Mouse (Mus musculus) heart, postnatal 25 days (tissue): ENCODE data around the gene Ift20. TPM values are rescaled to one million over a fixed set of nuclear protein-coding genes. Genes with fewer than 3 reads are reported as not detected.

Experiments used
- DNase-seq: peaks from one replicate; pipeline ENCODE4 v3.0.0; 2022; ENCODE audit warnings: low spot score
- intact Hi-C: fragments of 180-260 bp; cut with DNase I; formaldehyde crosslinking; loops from one replicate; pipeline ENCODE4 v1.15.1; 2025
- total RNA-seq, 2 experiments: library from RNA; stranded (reverse); gene quantifications; 2 replicates each; pipeline ENCODE4 v1.2.3; 2021

Ift20 gene
- total RNA-seq, result 10 to 100 TPM; 39.0 to 45.5 TPM

DNA sequence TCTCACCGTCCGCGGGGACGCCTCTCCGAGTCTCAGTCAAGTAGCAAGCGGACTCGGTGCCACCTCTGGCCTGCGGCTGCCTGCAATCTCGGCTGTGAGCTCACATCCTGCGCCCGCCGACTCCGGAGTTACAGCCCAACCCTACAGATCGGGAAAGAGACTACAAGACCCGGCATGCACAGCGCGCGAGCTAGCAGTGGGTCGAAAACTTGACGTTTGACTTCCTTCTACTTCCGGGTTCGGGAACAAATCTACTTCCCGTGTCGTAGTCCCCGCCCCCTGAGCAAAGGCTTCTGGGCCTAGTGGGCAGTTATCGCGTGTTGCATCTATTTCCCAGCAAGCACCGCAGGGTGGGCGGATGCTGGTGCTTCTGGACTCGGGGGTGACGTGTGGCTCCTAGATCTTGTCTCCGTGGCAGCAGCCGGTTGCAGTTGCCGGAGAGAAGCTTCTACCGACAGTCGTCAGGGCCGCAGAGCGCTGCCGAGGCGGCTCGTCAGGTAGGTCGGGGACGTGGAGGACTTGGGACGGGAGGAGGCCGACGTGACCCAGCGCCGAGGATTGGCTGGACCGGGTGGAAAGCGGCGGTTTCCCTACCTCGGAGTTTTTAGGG, at the start of gene Ift20, which contains the start of gene Tnfaip1:
Ift20 (plus strand) TSS at position 282 of the 610 bp plus-strand sequence.
Tnfaip1 (minus strand) TSS at position 253 of the 610 bp plus-strand sequence.
- intact Hi-C loops, result no loop called here
- peak; percentile 97 for DNase-seq

DNA sequence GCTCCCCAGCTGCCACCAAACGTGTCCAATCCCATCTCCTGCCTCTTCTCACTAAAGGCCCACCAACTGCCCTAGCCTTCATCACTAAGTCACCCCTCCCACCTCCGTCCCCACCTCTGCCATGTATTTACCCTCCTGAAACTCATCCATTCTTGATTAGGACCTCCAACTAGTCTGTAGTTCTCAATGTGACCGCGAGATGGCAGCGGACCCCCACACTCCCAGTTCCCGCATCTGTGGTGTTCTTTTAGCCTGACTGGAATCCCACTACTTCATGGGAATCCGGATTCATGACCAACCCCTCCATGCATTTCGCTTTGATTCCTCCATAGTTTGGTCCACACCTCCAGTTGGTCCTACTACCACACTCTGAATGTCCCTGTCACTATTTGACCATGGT, 48.0 kb upstream of the Ift20 start:
- DNase-seq, result no peak
- intact Hi-C loops, result no loop called here

DNA sequence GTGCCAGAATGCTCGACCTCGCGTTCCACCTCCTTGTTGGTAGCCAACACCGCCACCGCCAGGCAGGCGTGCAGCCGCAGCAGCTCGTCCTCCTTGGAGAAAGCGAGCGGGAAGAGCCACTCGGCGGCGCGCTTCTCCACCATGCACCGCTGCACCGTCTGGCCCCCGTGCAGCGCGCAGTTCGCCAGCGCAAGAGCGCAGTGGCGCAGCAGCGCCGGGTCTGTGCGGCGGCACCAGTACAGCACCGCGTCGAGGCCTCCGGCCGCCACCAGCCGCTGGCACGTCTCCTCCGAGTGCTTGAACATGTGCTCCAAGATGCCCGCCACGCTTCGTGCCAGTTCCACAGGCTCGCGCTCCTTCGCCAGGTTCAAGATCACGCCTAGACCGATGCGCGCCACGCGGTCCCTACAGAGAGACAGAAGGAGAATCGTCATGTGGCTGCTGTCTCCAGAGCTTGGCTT, 45.4 kb upstream of the Ift20 start:
- DNase-seq, result no peak
- intact Hi-C loops, result no loop called here

DNA sequence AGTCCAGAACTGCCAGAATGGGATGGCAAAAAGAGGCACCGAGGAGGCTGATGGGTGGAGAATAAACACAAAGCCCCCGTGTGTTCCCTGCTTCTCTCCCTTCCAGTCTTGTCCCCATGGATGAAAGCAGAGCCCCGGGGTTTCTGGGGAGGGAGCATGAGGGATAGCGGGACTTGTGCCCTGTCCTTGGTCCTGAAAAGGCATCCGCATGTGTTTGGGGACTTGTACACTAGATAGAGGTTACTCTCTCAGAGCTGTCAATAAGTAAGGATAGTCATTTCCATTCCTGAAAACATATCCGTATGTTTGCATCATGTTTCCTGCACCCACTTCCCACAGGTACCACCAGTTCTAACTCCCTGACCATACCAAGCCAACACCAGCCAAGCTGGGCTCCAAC, 40.3 kb upstream of the Ift20 start:
- intact Hi-C loops, result no loop called here
- DNase-seq, result no peak

DNA sequence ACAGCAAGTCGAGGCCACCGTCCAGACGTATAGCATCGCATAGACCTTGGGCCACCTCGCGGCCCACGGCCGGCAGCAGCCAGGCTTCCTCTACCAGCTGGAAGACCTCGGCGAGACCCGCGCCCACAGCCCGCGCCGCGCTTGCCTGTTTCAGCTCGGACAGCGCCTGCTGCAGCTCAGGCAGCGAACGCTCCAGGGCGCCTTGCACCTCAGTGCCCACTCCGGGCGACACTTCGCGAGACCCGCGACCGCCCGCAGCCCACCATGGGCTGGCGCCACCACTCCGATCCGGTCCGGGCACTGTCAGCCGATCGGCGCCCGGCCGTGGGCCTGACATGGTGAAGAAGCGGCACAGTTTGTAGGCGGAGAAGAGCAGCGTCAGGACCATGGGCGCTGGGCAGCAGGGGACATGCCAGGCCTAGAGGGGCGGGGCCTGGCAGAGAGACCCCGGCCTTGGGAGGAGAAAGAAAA, 39.1 kb upstream of the Ift20 start:
- no peak for DNase-seq
- intact Hi-C loops, result no loop called here

DNA sequence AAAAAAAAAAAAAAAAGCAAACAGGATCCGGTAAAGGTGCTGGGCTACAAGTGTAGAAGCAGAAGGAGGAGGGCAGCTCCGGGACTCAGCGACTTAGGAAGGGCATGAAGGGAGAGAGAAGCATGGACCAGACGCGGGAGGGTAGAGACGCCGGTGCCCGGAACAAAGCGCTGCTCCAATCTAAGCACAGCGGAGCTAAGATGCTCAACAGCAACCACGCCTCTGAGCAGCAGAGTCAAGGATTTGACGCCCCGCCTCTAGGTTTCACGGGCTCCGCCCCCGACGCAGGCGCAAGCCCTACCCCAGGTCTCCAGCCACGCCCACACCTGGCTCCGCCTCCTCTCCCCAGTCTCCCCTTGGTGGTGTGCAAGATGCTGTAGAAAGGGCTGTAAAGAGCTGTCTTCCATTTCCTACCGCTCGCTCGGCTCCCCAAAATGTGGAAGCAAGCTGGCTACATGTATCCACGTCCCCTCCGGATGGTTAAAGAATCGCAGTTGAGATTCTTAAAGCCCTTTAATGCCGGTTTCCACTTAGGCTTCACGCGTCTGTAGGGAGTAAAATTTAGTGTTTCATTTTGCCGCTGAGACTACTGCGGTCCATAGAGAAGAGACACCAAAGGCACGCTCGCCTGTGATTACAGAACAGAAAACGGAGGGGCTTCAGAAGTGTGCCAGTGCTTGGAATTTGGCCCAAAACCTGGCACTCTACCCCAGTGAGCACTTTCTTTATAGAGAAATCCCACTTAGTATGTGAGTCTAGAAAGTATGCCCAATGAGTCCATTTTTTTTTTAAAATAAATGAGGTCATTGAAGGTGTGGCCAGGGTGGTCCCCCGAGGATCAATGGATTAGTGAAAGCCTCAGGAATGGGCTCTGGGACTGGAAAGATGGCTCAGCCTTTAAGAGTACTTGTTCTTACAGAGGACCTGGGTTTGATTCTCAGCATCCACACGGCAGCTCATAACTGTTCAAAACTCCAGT, 38.3 kb upstream of the Ift20 start, which contains the start of gene Sarm1:
Sarm1 (minus strand) TSS at position 211 of the 979 bp plus-strand sequence.
- intact Hi-C loops, result no loop called here
- peak; percentile 76 for DNase-seq

DNA sequence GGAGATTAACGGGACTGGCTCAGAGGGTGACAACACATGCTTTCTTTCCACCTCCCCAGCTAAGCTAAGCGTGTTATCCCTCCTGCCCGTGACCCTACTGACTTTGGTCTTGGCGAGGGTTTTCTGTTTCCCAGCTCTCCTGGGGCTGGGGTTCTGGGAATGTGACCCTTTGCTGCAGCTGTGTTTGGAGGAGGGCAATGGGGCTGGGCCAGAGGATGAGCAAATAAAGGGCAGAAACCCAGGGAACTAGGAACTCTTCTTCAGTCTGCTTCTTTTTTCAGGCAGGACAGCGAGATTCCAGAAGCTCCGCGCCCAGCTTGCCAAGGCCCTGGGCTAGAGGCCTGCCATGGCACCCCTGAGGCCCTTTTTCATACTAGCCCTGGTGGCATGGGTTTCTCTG, 37.2 kb upstream of the Ift20 start, which contains the start of gene Vtn:
Vtn (plus strand) TSS at position 88 of the 400 bp plus-strand sequence.
- DNase-seq, result no peak
- intact Hi-C loops, result no loop called here

DNA sequence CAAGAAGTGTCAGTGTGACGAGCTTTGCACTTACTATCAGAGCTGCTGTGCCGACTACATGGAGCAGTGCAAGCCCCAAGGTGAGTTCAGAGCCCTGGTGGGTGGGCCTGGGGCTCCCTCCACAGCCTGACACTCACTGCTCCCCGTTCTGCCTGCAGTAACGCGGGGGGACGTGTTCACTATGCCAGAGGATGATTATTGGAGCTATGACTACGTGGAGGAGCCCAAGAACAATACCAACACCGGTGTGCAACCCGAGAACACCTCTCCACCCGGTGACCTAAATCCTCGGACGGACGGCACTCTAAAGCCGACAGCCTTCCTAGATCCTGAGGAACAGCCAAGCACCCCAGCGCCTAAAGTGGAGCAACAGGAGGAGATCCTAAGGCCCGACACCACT, 36.6 kb upstream of the Ift20 start:
- no peak for DNase-seq
- intact Hi-C loops, result no loop called here

DNA sequence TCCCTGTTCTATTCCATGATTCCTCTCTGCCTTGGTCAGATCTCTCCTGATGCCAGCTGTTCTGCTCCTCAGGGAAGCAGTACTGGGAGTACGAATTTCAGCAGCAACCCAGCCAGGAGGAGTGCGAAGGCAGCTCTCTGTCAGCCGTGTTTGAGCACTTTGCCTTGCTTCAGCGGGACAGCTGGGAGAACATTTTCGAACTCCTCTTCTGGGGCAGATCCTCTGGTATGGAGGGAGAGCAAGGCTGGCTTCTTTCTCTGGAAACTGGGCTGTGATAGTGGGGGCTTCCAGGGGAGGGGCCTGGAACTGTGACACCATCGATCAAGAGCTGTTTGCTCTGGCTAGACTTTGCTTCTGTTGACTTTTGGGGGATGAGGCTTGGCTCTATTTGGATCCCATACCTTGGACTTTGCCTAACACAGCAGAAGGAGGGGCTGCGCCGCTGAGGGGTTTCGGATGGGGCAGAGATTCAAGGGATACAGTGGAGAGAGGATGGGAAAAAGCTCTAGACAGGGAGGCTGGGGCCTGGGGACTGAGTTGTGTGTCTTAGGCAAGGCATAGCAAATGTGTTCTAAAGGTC, 35.4 kb upstream of the Ift20 start:
- DNase-seq, result no peak
- intact Hi-C loops, result no loop called here

DNA sequence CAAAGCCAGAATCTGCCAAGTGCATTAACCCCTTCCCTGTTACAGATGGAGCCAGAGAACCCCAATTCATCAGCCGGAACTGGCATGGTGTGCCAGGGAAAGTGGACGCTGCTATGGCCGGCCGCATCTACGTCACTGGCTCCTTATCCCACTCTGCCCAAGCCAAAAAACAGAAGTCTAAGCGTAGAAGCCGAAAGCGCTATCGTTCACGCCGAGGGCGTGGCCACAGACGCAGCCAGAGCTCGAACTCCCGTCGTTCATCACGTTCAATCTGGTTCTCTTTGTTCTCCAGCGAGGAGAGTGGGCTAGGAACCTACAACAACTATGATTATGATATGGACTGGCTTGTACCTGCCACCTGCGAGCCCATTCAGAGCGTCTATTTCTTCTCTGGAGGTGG, 34.6 kb upstream of the Ift20 start:
- intact Hi-C loops, result no loop called here
- no peak for DNase-seq

DNA sequence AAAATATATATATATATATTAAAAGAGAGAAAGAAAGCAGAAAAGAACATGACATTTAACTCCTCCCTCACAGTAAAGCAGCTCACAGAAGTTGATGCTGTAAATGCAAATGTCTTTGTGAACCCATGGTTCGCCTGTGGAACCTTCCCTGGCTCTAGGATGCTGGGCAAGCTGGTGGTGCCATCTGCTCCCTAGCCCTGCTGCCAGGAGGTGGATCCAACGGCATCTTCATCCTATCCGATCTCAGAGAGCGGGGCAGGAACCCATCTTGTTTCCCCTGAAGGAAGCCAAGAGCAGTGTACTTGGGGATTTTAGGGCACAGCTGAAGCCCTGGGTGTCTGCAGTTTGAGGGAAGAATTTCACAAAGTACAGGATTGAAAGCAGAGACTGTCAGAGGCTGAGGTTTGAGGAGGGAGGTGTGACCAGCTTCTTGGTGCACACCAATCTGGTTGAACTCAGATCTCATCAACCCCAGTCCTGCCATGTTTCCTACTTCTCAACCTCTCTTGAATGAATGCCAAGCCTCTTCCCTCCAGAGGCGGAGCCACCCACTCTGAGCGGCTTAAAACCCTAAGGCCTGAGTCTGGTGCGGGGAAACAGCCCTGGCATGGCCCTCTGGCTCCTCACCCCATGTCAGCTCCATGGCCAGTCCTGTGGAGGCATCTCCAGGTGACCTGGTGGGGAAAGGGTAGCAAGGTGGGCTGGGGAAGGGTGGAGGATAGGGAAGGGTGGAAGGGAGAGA, 33.1 kb upstream of the Ift20 start, which contains the start of gene Sebox:
Sebox (plus strand) TSS at position 539 of the 742 bp plus-strand sequence.
- DNase-seq, result no peak
- intact Hi-C loops, result no loop called here

DNA sequence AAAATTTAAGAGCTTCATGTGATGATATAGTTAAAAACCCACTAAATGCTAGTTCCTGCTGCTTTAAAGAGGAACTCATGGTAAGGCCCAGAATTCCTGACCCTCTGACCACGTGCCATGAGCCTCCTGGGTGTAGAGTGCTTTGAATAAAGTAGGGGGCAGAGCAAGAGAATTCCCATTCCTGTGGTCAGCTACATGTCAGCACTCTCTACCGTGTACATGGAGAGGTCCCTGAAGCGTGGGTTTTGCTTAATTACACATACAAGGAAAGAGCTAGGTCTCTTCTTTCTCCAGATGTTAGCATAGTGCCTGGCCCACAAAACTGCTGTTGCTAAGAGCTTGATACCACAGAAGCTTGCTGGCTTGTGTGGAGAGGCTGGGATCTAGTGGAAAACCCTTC, 30.7 kb upstream of the Ift20 start:
- DNase-seq, result no peak
- intact Hi-C loops, result no loop called here

DNA sequence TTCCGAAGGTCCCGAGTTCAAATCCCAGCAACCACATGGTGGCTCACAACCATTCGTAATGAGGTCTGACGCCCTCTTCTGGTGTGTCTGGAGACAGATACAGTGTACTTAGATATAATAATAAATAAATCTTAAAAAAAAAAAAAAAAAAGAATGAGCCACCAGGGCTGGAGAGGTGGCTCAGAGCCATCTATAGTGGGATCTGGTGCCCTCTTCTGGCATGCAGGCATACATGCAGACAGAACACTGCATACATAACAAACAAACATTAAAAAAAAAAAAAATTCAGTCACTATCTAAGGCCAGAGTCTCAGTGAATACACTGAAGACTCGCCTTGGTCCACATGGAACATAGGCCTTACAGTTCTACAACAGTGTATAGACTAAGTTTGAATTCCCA, 27.0 kb upstream of the Ift20 start:
- no peak for DNase-seq
- intact Hi-C loops, result no loop called here

DNA sequence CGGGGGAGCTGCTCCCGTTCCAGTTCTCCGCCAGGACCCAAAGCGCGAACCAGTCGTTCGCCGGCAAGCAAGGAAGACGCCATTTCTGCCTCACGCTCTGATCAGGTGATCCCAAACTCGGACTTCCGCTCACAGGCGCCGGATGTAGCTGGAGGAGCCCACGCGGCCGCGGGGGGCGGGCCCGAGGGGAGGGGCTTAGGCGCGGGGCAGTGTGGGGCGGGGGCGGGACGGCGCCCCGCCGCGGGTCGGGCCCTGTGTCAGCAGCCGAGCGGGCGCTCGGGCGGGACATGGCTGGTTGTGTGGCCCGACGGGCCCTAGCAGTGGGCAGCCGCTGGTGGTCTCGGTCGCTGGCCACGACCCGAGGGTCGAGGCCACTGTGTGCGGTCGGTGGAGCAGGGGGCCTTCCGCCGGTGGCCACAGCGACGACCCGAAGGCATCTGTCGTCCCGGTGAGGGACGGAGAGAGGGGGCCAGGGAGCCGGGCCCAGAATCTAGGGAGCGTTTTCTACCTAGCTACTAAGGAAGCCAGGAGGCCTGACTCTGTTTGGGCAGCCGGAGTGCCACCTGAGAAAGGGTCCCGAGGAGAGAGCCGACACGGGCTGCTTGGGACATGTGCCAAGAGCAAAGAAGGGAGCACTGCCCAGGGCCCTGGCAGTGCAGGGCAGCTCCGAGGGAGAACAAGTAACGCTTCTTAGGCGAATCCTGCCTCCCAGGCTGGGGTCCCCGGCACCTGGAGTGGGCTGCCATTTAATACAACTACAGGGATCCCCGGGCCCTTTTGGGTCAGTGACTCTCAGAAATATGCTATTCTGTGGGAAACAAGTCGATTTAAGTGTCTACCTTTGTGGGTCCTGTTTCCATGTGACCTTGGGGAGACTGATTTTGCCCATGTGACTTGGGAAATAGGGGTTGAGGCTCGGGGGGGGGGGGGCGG, 23.9 kb upstream of the Ift20 start, which contains the start of the genes Tmem199 and Poldip2:
Tmem199 (minus strand) TSS at position 148 of the 933 bp plus-strand sequence.
Poldip2 (plus strand) TSS at position 169 of the 933 bp plus-strand sequence.
- peak; percentile 79 for DNase-seq
- intact Hi-C loops, result no loop called here

DNA sequence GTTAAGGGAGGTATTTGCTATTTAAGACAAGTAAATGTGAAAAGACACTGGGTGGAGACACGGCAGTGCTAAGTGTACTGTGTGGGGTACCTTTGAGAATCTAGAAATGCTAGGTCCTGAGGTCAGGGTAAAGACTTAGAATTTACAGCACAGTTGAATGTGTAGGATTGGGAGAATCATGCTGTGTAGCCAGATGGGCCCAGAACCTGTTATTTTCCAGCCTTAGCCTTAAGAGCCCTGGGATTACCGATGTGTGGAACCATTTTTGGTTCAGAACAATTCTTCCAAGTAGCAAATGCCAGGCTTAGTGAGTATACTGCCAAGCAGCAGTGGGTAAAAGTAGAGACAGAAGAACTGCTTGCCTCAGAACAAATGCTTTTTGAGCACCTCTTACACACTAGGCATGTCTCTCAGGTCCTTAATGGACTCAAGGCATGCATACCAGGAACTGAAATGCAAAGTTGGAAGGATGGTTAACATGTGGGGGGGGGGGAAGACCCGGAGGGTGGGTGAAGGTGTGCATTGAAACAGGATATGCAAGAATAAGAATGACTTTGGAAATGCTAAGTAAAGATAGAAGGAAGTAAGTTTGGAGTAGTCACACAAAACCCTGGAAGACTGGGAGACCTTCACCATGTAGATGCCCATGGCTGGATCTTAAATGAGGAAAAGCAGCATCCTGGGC, 22.9 kb upstream of the Ift20 start:
- intact Hi-C loops, result no loop called here
- no peak for DNase-seq

DNA sequence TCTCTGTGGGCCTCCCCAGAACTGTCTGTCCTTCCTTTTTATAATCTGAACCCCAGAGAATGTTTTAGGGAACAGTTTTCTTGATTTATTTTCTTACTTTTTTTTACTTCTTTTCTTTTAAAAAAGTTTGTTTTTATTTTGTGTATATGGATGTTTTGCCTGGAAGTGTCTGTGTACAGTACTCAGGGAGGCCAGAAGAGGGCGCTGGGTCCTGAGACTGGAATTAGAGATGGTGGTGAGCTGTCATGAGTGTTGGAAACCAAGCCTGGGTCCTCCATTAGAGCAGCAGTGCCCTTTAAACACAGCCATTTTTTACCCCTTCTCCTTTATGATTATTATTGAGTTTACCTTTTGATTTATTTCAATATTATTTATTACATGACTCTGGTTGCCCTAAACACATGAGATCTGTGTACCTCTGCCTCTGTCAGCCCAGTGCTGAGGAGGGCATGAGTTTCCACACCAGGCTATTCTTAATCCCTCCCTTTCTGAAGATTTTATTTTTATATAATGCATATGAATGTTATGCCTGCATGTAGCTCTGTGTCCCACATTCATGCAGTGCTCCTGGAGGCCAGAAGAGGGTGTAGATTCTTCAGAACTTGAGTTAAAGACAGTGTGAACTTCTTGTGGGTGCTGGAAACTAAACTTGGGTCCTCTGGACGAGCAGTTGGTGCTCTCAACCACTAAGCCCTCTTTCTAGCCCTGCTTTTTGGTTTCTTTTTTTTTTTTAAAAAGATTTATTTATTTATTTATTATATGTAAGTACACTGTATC, 20.4 kb upstream of the Ift20 start:
- DNase-seq, result no peak
- intact Hi-C loops, result loop anchor here (2.0 kb wide), 1 partner anchor 15 kb away; no protein-coding TSS in a partner anchor

DNA sequence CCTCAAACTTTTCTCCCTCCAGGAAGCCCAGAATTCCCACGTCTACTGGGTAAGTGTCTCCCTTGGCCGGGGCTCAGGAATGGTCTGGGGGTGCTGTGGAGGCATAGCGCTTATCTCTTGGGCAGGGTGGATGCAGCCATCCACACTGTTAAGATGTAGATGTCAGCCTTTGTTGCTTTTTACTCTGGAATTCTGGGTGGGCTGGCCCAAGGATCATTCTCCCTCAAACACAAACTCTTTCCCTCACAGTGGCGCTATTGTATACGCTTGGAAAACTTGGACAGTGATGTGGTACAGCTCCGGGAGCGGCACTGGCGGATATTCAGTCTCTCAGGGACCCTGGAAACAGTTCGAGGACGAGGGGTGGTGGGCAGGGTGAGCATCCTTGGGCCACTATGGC, 17.2 kb upstream of the Ift20 start:
- DNase-seq, result no peak
- intact Hi-C loops, result no loop called here
